Mouse (Mus musculus) forebrain, postnatal 0 days (tissue): ENCODE data around the gene Cisd3. TPM values are rescaled to one million over a fixed set of nuclear protein-coding genes. Genes with fewer than 3 reads are reported as not detected.

Source experiments
- ATAC-seq: fragments of 200-750 bp; cut with Nextera tagmentation; 2 replicates; pipeline ENCODE4 v1.8.0; 2017; ENCODE audit warnings: mild to moderate bottlenecking, moderate library complexity
- DNase-seq: peaks from one replicate; pipeline ENCODE4 v3.0.0-alpha.2; 2015
- H3K27ac ChIP-seq: fragments of 300-500 bp; sonication (generic); 2 replicates; pipeline ENCODE4 v1.5.1; 2014; ENCODE audit warnings: low read depth, mild to moderate bottlenecking, antibody characterized with exemption, low read length, moderate library complexity, mixed read lengths
- H3K27me3 ChIP-seq: fragments of 300-500 bp; sonication (generic); 2 replicates; pipeline ENCODE4 v1.6.1; 2014; ENCODE audit warnings: mild to moderate bottlenecking, low read length, mixed read lengths; ENCODE audit not compliant: insufficient read depth
- H3K36me3 ChIP-seq: fragments of 300-500 bp; sonication (generic); 2 replicates; pipeline ENCODE4 v1.6.1; 2014; ENCODE audit warnings: mild to moderate bottlenecking, moderate library complexity; ENCODE audit not compliant: insufficient read depth
- H3K4me1 ChIP-seq: fragments of 300-500 bp; sonication (generic); 2 replicates; pipeline ENCODE4 v1.6.1; 2014; ENCODE audit warnings: antibody characterized with exemption; ENCODE audit not compliant: insufficient read depth
- H3K4me2 ChIP-seq: fragments of 300-500 bp; sonication (generic); 2 replicates; pipeline ENCODE4 v1.6.1; 2014; ENCODE audit warnings: low read depth, mild to moderate bottlenecking, moderate library complexity
- H3K4me3 ChIP-seq: fragments of 300-500 bp; sonication (generic); 2 replicates; pipeline ENCODE4 v1.5.1; 2014; ENCODE audit warnings: low read depth, low read length, mixed read lengths
- H3K9ac ChIP-seq: fragments of 300-500 bp; sonication (generic); 2 replicates; pipeline ENCODE4 v1.6.1; 2014; ENCODE audit warnings: mild to moderate bottlenecking
- H3K9me3 ChIP-seq: fragments of 300-500 bp; sonication (generic); 2 replicates; pipeline ENCODE4 v1.6.1; 2016; ENCODE audit warnings: low read length
- CTCF ChIP-seq: sonication (generic); IDR thresholded peaks from 2 replicates; pipeline ENCODE4 v1.5.1; 2016; ENCODE audit warnings: antibody characterized with exemption, control low read depth, low read depth
- WGBS: fragments of 180-500 bp; shearing (Covaris S2); extraction: QIAGEN DNeasy Blood & Tissue Kit; methylation state at CpG from one replicate; pipeline ENCODE4 v1.1.7; 2014; 5-methylcytosine and 5-hydroxymethylcytosine counted together
- microRNA-seq, 2 experiments: library from miRNA; unstranded; fragments of <30 nt; microRNA quantifications; one replicate each; pipeline ENCODE4; 2016
- polyA plus RNA-seq: library from polyadenylated mRNA; unstranded; fragments of >200 nt; fragmentation: Nextera tagmentation; extraction: Ambion mirVana; gene quantifications from 2 replicates; pipeline ENCODE4 v1.2.1, GENCODE M21; 2015
- total RNA-seq: library from RNA; depleted of rRNA; stranded (reverse); fragments of >200 nt; gene quantifications from 2 replicates; pipeline ENCODE4 v1.2.3, GENCODE M21; 2014; rRNA removed

Cisd3 gene
- total and polyA plus RNA-seq, 2 experiments from 2014 or later, result 15.5 to 27.2 TPM

- H3K9me3 ChIP-seq, result no peaks in the 10 kb centered on the region
- H3K4me1 ChIP-seq, result no peaks in the 10 kb centered on the region
- ATAC-seq (no peak), DNase-seq (no peak)
- no peak for TF ChIP-seq CTCF
- H3K4me2 ChIP-seq, result no peak overlapping the region
- no peak overlapping the region for H3K9ac ChIP-seq
- peaks cover 6% of the 10 kb centered on the region; the same call in 1 of the 2 replicates for H3K36me3 ChIP-seq
- no peaks in the 10 kb centered on the region for H3K27me3 ChIP-seq
- H3K27ac ChIP-seq, result no peak overlapping the region
- H3K4me3 ChIP-seq, result no peak overlapping the region
- 90% methylated on average over 5 of the region's 5 CpGs for WGBS
Observed at GRCm38 (mm10) chr11:97736645-97737044, 51.0 kb downstream of the Cisd3 start.

GRCm38 (mm10) chr11:97737600-97737999 is 52.0 kb downstream of the Cisd3 start:
- Histone ChIP-seq H3K9me3 (no peaks in the 10 kb centered on the region), H3K27me3 (no peaks in the 10 kb centered on the region), H3K9ac (no peak overlapping the region), H3K27ac (no peak overlapping the region), H3K4me3 (no peak overlapping the region), H3K4me1 (peaks cover 6% of the 10 kb centered on the region; the same call in 1 of the 2 replicates), H3K36me3 (no peaks in the 10 kb centered on the region; the same call in 1 of the 2 replicates), H3K4me2 (no peak overlapping the region)
- DNase-seq, result no peak
- 43% methylated on average over 4 of the region's 4 CpGs for WGBS
- ATAC-seq, result no peak
- no peak for TF ChIP-seq CTCF

Small RNA genes lying within 50 kb of the gene (microRNA-seq; reads per million reads assigned to microRNA genes)
- gene Gm24158, result 0.12 to 0.77 reads per million in 2 experiments
- 0 to 0.12 reads per million in 2 experiments for gene Mir6927

Other genes with a start within 250 kb of the Cisd3 start
- gene 4933428G20Rik, start 185.5 kb upstream of the Cisd3 start, total RNA-seq, result 0.38 TPM in 1 of 2 replicates, not detected in the other
- 0.25 TPM in 1 of 2 replicates, not detected in the other for gene 4933428G20Rik, start 185.5 kb upstream of the Cisd3 start, polyA plus RNA-seq
- 50.1 and 70.7 TPM in 2 replicates for gene Srcin1, start 109.6 kb upstream of the Cisd3 start, total RNA-seq
- gene Srcin1, start 109.6 kb upstream of the Cisd3 start, polyA plus RNA-seq, result 8.9 and 12.0 TPM in 2 replicates
- 5.0 and 6.8 TPM in 2 replicates for gene Epop, start 56.1 kb upstream of the Cisd3 start, total RNA-seq
- gene Epop, start 56.1 kb upstream of the Cisd3 start, polyA plus RNA-seq, result 3.6 and 4.1 TPM in 2 replicates
- gene Mllt6, start 22.4 kb upstream of the Cisd3 start, total RNA-seq, result 42.2 and 48.1 TPM in 2 replicates
- 1.7 TPM in 2 replicates for gene Mllt6, start 22.4 kb upstream of the Cisd3 start, polyA plus RNA-seq
- 13.0 and 21.9 TPM in 2 replicates for gene Pcgf2, start 14.7 kb downstream of the Cisd3 start, total RNA-seq
- gene Pcgf2, start 14.7 kb downstream of the Cisd3 start, polyA plus RNA-seq, result 10.0 and 12.6 TPM in 2 replicates
- gene Psmb3, start 17.6 kb downstream of the Cisd3 start, total RNA-seq, result 322 and 350 TPM in 2 replicates
- gene Psmb3, start 17.6 kb downstream of the Cisd3 start, polyA plus RNA-seq, result 499 and 621 TPM in 2 replicates
- 131 and 146 TPM in 2 replicates for gene Pip4k2b, start 58.9 kb downstream of the Cisd3 start, total RNA-seq
- 4.2 and 4.6 TPM in 2 replicates for gene Pip4k2b, start 58.9 kb downstream of the Cisd3 start, polyA plus RNA-seq
- gene Cwc25, start 80.7 kb downstream of the Cisd3 start, total RNA-seq, result 15.2 and 15.5 TPM in 2 replicates
- 7.8 and 11.8 TPM in 2 replicates for gene Cwc25, start 80.7 kb downstream of the Cisd3 start, polyA plus RNA-seq
- gene 1700001P01Rik, start 90.1 kb downstream of the Cisd3 start, total RNA-seq, result not detected in 2 replicates
- gene 1700001P01Rik, start 90.1 kb downstream of the Cisd3 start, polyA plus RNA-seq, result 0.27 and 0.33 TPM in 2 replicates
- gene Rpl23, start 96.6 kb downstream of the Cisd3 start, total RNA-seq, result 310 and 470 TPM in 2 replicates
- gene Rpl23, start 96.6 kb downstream of the Cisd3 start, polyA plus RNA-seq, result 346 and 490 TPM in 2 replicates
- gene Lasp1, start 113.2 kb downstream of the Cisd3 start, total RNA-seq, result 142 and 153 TPM in 2 replicates
- gene Lasp1, start 113.2 kb downstream of the Cisd3 start, polyA plus RNA-seq, result 117 and 152 TPM in 2 replicates
- 21.0 and 24.8 TPM in 2 replicates for gene B230217C12Rik, start 155.0 kb downstream of the Cisd3 start, total RNA-seq
- 28.6 and 31.5 TPM in 2 replicates for gene B230217C12Rik, start 155.0 kb downstream of the Cisd3 start, polyA plus RNA-seq
- 1.3 and 1.8 TPM in 2 replicates for gene Fbxo47, start 198.3 kb downstream of the Cisd3 start, total RNA-seq
- gene Fbxo47, start 198.3 kb downstream of the Cisd3 start, polyA plus RNA-seq, result 0.43 and 0.58 TPM in 2 replicates